Mouse (Mus musculus): ENCODE data around the gene Ddx31. TPM values are rescaled to one million over a fixed set of nuclear protein-coding genes. Genes with fewer than 3 reads are reported as not detected.

The Ddx31 gene
- polyA plus RNA-seq, 1 experiment from 2014 or later: 14.8 TPM

GRCm38 (mm10) chr2:28881275-28881674 is 41.1 kb downstream of the Ddx31 start:
- no peaks in the 10 kb centered on the region for H3K27me3 ChIP-seq
- peaks cover 58% of the 10 kb centered on the region for H3K36me3 ChIP-seq
- H3K4me1 ChIP-seq: no peaks in the 10 kb centered on the region
- H3K9ac ChIP-seq: no peak overlapping the region
- no peaks in the 10 kb centered on the region for H3K9me3 ChIP-seq
- ATAC-seq (ENCODE audit: insufficient number of reproducible peaks, low FRiP score, low TSS enrichment, low read depth): no peak
- no peak overlapping the region for H3K27ac ChIP-seq
- H3K4me2 ChIP-seq: no peak overlapping the region
- WGBS: 94% methylated on average over 3 of the region's 3 CpGs
- H3K4me3 ChIP-seq: no peak overlapping the region

- 89% methylated on average over 3 of the region's 3 CpGs for WGBS
- Histone ChIP-seq H3K4me2 (no peak overlapping the region), H3K4me3 (no peak overlapping the region), H3K27ac (no peak overlapping the region), H3K4me1 (no peaks in the 10 kb centered on the region), H3K27me3 (no peaks in the 10 kb centered on the region), H3K9me3 (no peaks in the 10 kb centered on the region), H3K36me3 (peaks cover 55% of the 10 kb centered on the region), H3K9ac (no peak overlapping the region)
- ATAC-seq (ENCODE audit: insufficient number of reproducible peaks, low FRiP score, low TSS enrichment, low read depth): no peak
These were observed 41.8 kb downstream of the Ddx31 start for GRCm38 (mm10) chr2:28882047-28882446.

- H3K9me3 ChIP-seq: no peaks in the 10 kb centered on the region
- no peak overlapping the region for H3K27ac ChIP-seq
- WGBS: 77% methylated on average over 6 of the region's 6 CpGs
- H3K9ac ChIP-seq: no peak overlapping the region
- no peak overlapping the region for H3K4me3 ChIP-seq
- peaks cover 57% of the 10 kb centered on the region for H3K36me3 ChIP-seq
- no peaks in the 10 kb centered on the region for H3K4me1 ChIP-seq
- H3K27me3 ChIP-seq: no peaks in the 10 kb centered on the region
- no peak overlapping the region for H3K4me2 ChIP-seq
- ATAC-seq (ENCODE audit: insufficient number of reproducible peaks, low FRiP score, low TSS enrichment, low read depth): no peak
These were observed 42.8 kb downstream of the Ddx31 start for GRCm38 (mm10) chr2:28882826-28883485.

GRCm38 (mm10) chr2:28884914-28885313 is 44.7 kb downstream of the Ddx31 start:
- Histone ChIP-seq H3K27ac (no peak overlapping the region), H3K9ac (no peak overlapping the region), H3K4me1 (no peaks in the 10 kb centered on the region), H3K9me3 (no peaks in the 10 kb centered on the region), H3K27me3 (no peaks in the 10 kb centered on the region), H3K36me3 (peaks cover 66% of the 10 kb centered on the region), H3K4me3 (no peak overlapping the region), H3K4me2 (no peak overlapping the region)
- 61% methylated on average over 4 of the region's 4 CpGs for WGBS
- ATAC-seq (ENCODE audit: insufficient number of reproducible peaks, low FRiP score, low TSS enrichment, low read depth): no peak

- H3K4me3 ChIP-seq: no peak overlapping the region
- H3K27me3 ChIP-seq: no peaks in the 10 kb centered on the region
- H3K4me2 ChIP-seq: no peak overlapping the region
- H3K36me3 ChIP-seq: peaks cover 78% of the 10 kb centered on the region
- no peak for ATAC-seq (ENCODE audit: insufficient number of reproducible peaks, low FRiP score, low TSS enrichment, low read depth)
- no peaks in the 10 kb centered on the region for H3K4me1 ChIP-seq
- 81% methylated on average over 1 of the region's 1 CpGs for WGBS
- no peak overlapping the region for H3K9ac ChIP-seq
- no peaks in the 10 kb centered on the region for H3K9me3 ChIP-seq
- no peak overlapping the region for H3K27ac ChIP-seq
These were observed 52.6 kb downstream of the Ddx31 start for GRCm38 (mm10) chr2:28892796-28893195.

- no peaks in the 10 kb centered on the region for H3K27me3 ChIP-seq
- no peaks in the 10 kb centered on the region for H3K4me1 ChIP-seq
- H3K36me3 ChIP-seq: peaks cover 78% of the 10 kb centered on the region
- no peaks in the 10 kb centered on the region for H3K9me3 ChIP-seq
- 71% methylated on average over 6 of the region's 6 CpGs for WGBS
- H3K9ac ChIP-seq: no peak overlapping the region
- H3K4me3 ChIP-seq: no peak overlapping the region
- no peak overlapping the region for H3K4me2 ChIP-seq
- no peak for ATAC-seq (ENCODE audit: insufficient number of reproducible peaks, low FRiP score, low TSS enrichment, low read depth)
- H3K27ac ChIP-seq: no peak overlapping the region
These were observed 53.3 kb downstream of the Ddx31 start for GRCm38 (mm10) chr2:28893526-28893925.

- Histone ChIP-seq H3K27ac (no peak overlapping the region), H3K9ac (no peak overlapping the region), H3K36me3 (peaks cover 78% of the 10 kb centered on the region), H3K9me3 (no peaks in the 10 kb centered on the region), H3K27me3 (no peaks in the 10 kb centered on the region), H3K4me1 (no peaks in the 10 kb centered on the region), H3K4me3 (no peak overlapping the region), H3K4me2 (no peak overlapping the region)
- 58% methylated on average over 7 of the region's 7 CpGs for WGBS
- no peak for ATAC-seq (ENCODE audit: insufficient number of reproducible peaks, low FRiP score, low TSS enrichment, low read depth)
These were observed 55.7 kb downstream of the Ddx31 start for GRCm38 (mm10) chr2:28895876-28896275.

- Histone ChIP-seq H3K9me3 (no peaks in the 10 kb centered on the region), H3K27me3 (no peaks in the 10 kb centered on the region), H3K36me3 (peaks cover 70% of the 10 kb centered on the region), H3K4me3 (no peak overlapping the region), H3K4me2 (no peak overlapping the region), H3K27ac (no peak overlapping the region), H3K4me1 (no peaks in the 10 kb centered on the region), H3K9ac (no peak overlapping the region)
- no peak for ATAC-seq (ENCODE audit: insufficient number of reproducible peaks, low FRiP score, low TSS enrichment, low read depth)
- WGBS: 75% methylated on average over 4 of the region's 4 CpGs
These were observed 57.2 kb downstream of the Ddx31 start for GRCm38 (mm10) chr2:28897340-28897899.

GRCm38 (mm10) chr2:28902291-28902690 is 62.1 kb downstream of the Ddx31 start:
- no peak for ATAC-seq (ENCODE audit: insufficient number of reproducible peaks, low FRiP score, low TSS enrichment, low read depth)
- Histone ChIP-seq H3K9ac (no peak overlapping the region), H3K9me3 (no peaks in the 10 kb centered on the region), H3K4me2 (no peak overlapping the region), H3K36me3 (peaks cover 58% of the 10 kb centered on the region), H3K27ac (no peak overlapping the region), H3K4me1 (no peaks in the 10 kb centered on the region), H3K27me3 (peaks cover 16% of the 10 kb centered on the region), H3K4me3 (no peak overlapping the region)
- WGBS: 89% methylated on average over 8 of the region's 8 CpGs

- no peak overlapping the region for H3K4me3 ChIP-seq
- ATAC-seq (ENCODE audit: insufficient number of reproducible peaks, low FRiP score, low TSS enrichment, low read depth): no peak
- no peak overlapping the region for H3K9ac ChIP-seq
- WGBS: 90% methylated on average over 5 of the region's 5 CpGs
- H3K36me3 ChIP-seq: peaks cover 43% of the 10 kb centered on the region
- no peak overlapping the region for H3K4me2 ChIP-seq
- H3K4me1 ChIP-seq: peaks cover 10% of the 10 kb centered on the region
- peaks cover 32% of the 10 kb centered on the region for H3K27me3 ChIP-seq
- no peaks in the 10 kb centered on the region for H3K9me3 ChIP-seq
- H3K27ac ChIP-seq: no peak overlapping the region
These were observed 63.7 kb downstream of the Ddx31 start for GRCm38 (mm10) chr2:28903871-28904270.

- ATAC-seq (ENCODE audit: insufficient number of reproducible peaks, low FRiP score, low TSS enrichment, low read depth): no peak
These were observed 64.6 kb downstream of the Ddx31 start for GRCm38 (mm10) chr2:28904786-28905185.

GRCm38 (mm10) chr2:28905561-28905960 is 65.4 kb downstream of the Ddx31 start:
- Histone ChIP-seq H3K27ac (no peak overlapping the region), H3K9ac (no peak overlapping the region), H3K9me3 (no peaks in the 10 kb centered on the region), H3K4me1 (peaks cover 17% of the 10 kb centered on the region), H3K27me3 (peaks cover 49% of the 10 kb centered on the region), H3K36me3 (peaks cover 34% of the 10 kb centered on the region), H3K4me2 (no peak overlapping the region), H3K4me3 (no peak overlapping the region)
- WGBS: 62% methylated on average over 4 of the region's 4 CpGs
- no peak for ATAC-seq (ENCODE audit: insufficient number of reproducible peaks, low FRiP score, low TSS enrichment, low read depth)

More at GRCm38 (mm10) chr2:28904786-28905185, 64.6 kb downstream of the Ddx31 start:
- H3K9me3 ChIP-seq: no peaks in the 10 kb centered on the region
- WGBS: 88% methylated on average over 9 of the region's 9 CpGs
- peaks cover 41% of the 10 kb centered on the region for H3K27me3 ChIP-seq
- peaks cover 37% of the 10 kb centered on the region for H3K36me3 ChIP-seq
- H3K27ac ChIP-seq: no peak overlapping the region
- H3K4me2 ChIP-seq: no peak overlapping the region
- H3K4me1 ChIP-seq: peaks cover 17% of the 10 kb centered on the region
- H3K4me3 ChIP-seq: no peak overlapping the region
- no peak overlapping the region for H3K9ac ChIP-seq
